Mouse (Mus musculus) embryonic fibroblast, embryonic 13.5 days (primary cell): ENCODE measurements around the gene Drg1.

Experiments
- CTCF ChIP-seq: IDR thresholded peaks from 2 replicates; pipeline ENCODE4 v1.5.1; 2011; ENCODE audit warnings: mild to moderate bottlenecking, control low read depth, low read length, moderate library complexity, borderline replicate concordance; ENCODE audit not compliant: insufficient read depth
- POLR2A ChIP-seq: IDR thresholded peaks from 2 replicates; pipeline ENCODE4 v1.6.1; 2011; ENCODE audit warnings: low read depth, mild to moderate bottlenecking, control low read depth, low read length, moderate library complexity

DNA sequence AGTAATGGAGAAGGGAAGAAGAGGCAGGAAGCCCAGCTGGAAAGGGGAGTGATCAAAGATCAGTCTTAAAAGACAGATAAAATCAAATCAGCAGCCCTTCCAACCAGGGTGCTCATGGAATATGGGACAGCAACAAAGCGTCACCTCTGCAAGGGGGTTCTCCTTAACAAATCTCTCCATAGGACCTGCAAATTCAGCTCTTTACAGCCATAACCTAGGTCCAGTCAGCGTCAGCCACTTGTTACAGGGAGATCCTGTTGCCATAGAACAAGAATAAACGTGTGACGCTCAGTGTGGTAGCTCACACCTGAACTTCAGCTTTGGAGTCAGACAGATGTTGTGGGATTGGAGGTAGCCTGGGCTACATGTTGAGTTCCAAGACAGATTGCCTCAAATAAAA, 3.0 kb upstream of the Drg1 start:
- TF ChIP-seq POLR2A (no peak), CTCF (no peak)
